Mouse (Mus musculus): ENCODE results near the gene Brip1. TPM values are rescaled to one million over a fixed set of nuclear protein-coding genes. Genes with fewer than 3 reads are reported as not detected.
A peak's percentile ranks its signal among the peaks of the same experiment; 100 is the strongest.
"Not testable (repeated sequence)": the region's sequence is repeated elsewhere in the genome, so short reads cannot be mapped to it uniquely, and the experiment has no call there.

The Brip1 gene
- polyA plus RNA-seq, 1 experiment from 2014 or later, result 10.7 TPM

- Histone ChIP-seq H3K9me3 (replicated peaks) (peaks cover 4% of the 10 kb centered on the region), H3K27me3 (no peaks in the 10 kb centered on the region), H3K27ac (no peak overlapping the region), H3K36me3 (peaks cover 40% of the 10 kb centered on the region), H3K4me1 (peaks cover 19% of the 10 kb centered on the region), H3K4me3 (replicated peaks) (peak overlapping the region; percentile 95), H3K4me2 (peak overlapping the region; percentile 70), H3K9ac (peak overlapping the region; percentile 70; the same call in 1 of the 2 replicates)
- 54% methylated on average over 4 of the region's 4 CpGs for WGBS
- ATAC-seq (replicated peaks; ENCODE audit: low FRiP score), result no peak
Measured at GRCm38 (mm10) chr11:86199733-86200132, 1.3 kb downstream of the Brip1 start.

- not testable (repeated sequence) for H3K4me2 ChIP-seq; H3K9me3 ChIP-seq (replicated peaks); H3K9ac ChIP-seq; H3K27me3 ChIP-seq; H3K4me3 ChIP-seq (replicated peaks); ATAC-seq (replicated peaks; ENCODE audit: low FRiP score); H3K27ac ChIP-seq; H3K4me1 ChIP-seq
- 91% methylated on average over 7 of the region's 7 CpGs for WGBS
- H3K36me3 ChIP-seq, result peaks cover 12% of the 10 kb centered on the region; the same call in 1 of the 2 replicates
Measured at GRCm38 (mm10) chr11:86185224-86185623, 15.8 kb downstream of the Brip1 start.

GRCm38 (mm10) chr11:86175833-86176232, 25.2 kb downstream of the Brip1 start:
- H3K36me3 ChIP-seq, result no peaks in the 10 kb centered on the region
- no peak overlapping the region for H3K4me2 ChIP-seq
- H3K4me1 ChIP-seq, result no peaks in the 10 kb centered on the region
- H3K9me3 ChIP-seq (replicated peaks), result no peaks in the 10 kb centered on the region
- H3K27me3 ChIP-seq, result no peaks in the 10 kb centered on the region
- no peak overlapping the region for H3K9ac ChIP-seq
- H3K4me3 ChIP-seq (replicated peaks), result no peak overlapping the region
- no peak for ATAC-seq (replicated peaks; ENCODE audit: low FRiP score)
- H3K27ac ChIP-seq, result no peak overlapping the region
- 68% methylated on average over 3 of the region's 3 CpGs for WGBS

- ATAC-seq (replicated peaks; ENCODE audit: low FRiP score), result no peak
Measured at GRCm38 (mm10) chr11:86174173-86174572, 26.8 kb downstream of the Brip1 start.

GRCm38 (mm10) chr11:86170743-86171142, 30.2 kb downstream of the Brip1 start:
- 84% methylated on average over 2 of the region's 2 CpGs for whole genome bisulfite sequencing
- ATAC-seq (replicated peaks; ENCODE audit: low FRiP score), result no peak
- Histone ChIP-seq H3K27me3 (no peaks in the 10 kb centered on the region), H3K36me3 (no peaks in the 10 kb centered on the region), H3K9ac (no peak overlapping the region), H3K4me2 (no peak overlapping the region), H3K4me1 (peaks cover 7% of the 10 kb centered on the region; the same call in 1 of the 2 replicates), H3K4me3 (replicated peaks) (no peak overlapping the region), H3K9me3 (replicated peaks) (no peaks in the 10 kb centered on the region), H3K27ac (no peak overlapping the region)

More at GRCm38 (mm10) chr11:86174173-86174572, 26.8 kb downstream of the Brip1 start:
- H3K36me3 ChIP-seq, result no peaks in the 10 kb centered on the region
- H3K4me1 ChIP-seq, result no peaks in the 10 kb centered on the region
- no peak overlapping the region for H3K9ac ChIP-seq
- 65% methylated on average over 2 of the region's 2 CpGs for WGBS
- H3K4me3 ChIP-seq (replicated peaks), result no peak overlapping the region
- no peak overlapping the region for H3K4me2 ChIP-seq
- no peak overlapping the region for H3K27ac ChIP-seq
- H3K27me3 ChIP-seq, result no peaks in the 10 kb centered on the region
- H3K9me3 ChIP-seq (replicated peaks), result no peaks in the 10 kb centered on the region

- Histone ChIP-seq H3K36me3 (no peaks in the 10 kb centered on the region), H3K4me2 (no peak overlapping the region), H3K27me3 (no peaks in the 10 kb centered on the region), H3K9me3 (replicated peaks) (no peaks in the 10 kb centered on the region), H3K9ac (no peak overlapping the region), H3K4me3 (replicated peaks) (no peak overlapping the region), H3K4me1 (no peaks in the 10 kb centered on the region), H3K27ac (no peak overlapping the region)
- no peak for ATAC-seq (replicated peaks; ENCODE audit: low FRiP score)
- WGBS, result 50% methylated on average over 2 of the region's 2 CpGs
Measured at GRCm38 (mm10) chr11:86160251-86160650, 40.7 kb downstream of the Brip1 start.

GRCm38 (mm10) chr11:86158950-86159349, 42.0 kb downstream of the Brip1 start:
- Histone ChIP-seq H3K9ac (no peak overlapping the region), H3K27me3 (no peaks in the 10 kb centered on the region), H3K4me2 (no peak overlapping the region), H3K4me3 (replicated peaks) (no peak overlapping the region), H3K4me1 (no peaks in the 10 kb centered on the region), H3K27ac (no peak overlapping the region), H3K36me3 (no peaks in the 10 kb centered on the region), H3K9me3 (replicated peaks) (no peaks in the 10 kb centered on the region)
- WGBS, result 61% methylated on average over 2 of the region's 2 CpGs
- ATAC-seq (replicated peaks; ENCODE audit: low FRiP score), result no peak

- Histone ChIP-seq H3K4me1 (no peaks in the 10 kb centered on the region), H3K27me3 (no peaks in the 10 kb centered on the region), H3K4me3 (replicated peaks) (no peak overlapping the region), H3K9me3 (replicated peaks) (no peaks in the 10 kb centered on the region), H3K27ac (no peak overlapping the region), H3K9ac (no peak overlapping the region), H3K36me3 (0 out of 2 replicates have a peak, but pooled peaks cover 6% of the 10 kb centered on the region), H3K4me2 (no peak overlapping the region)
- ATAC-seq (replicated peaks; ENCODE audit: low FRiP score), result no peak
- WGBS, result 85% methylated on average over 5 of the region's 5 CpGs
Measured at GRCm38 (mm10) chr11:86155638-86156037, 45.4 kb downstream of the Brip1 start.

GRCm38 (mm10) chr11:86131324-86131723, 69.7 kb downstream of the Brip1 start:
- ATAC-seq (replicated peaks; ENCODE audit: low FRiP score), result no peak
- H3K36me3 ChIP-seq, result no peaks in the 10 kb centered on the region
- H3K4me2 ChIP-seq, result no peak overlapping the region
- H3K4me1 ChIP-seq, result no peaks in the 10 kb centered on the region
- H3K9me3 ChIP-seq (replicated peaks), result no peaks in the 10 kb centered on the region
- H3K9ac ChIP-seq, result no peak overlapping the region
- no peaks in the 10 kb centered on the region for H3K27me3 ChIP-seq
- H3K4me3 ChIP-seq (replicated peaks), result no peak overlapping the region
- WGBS, result 85% methylated on average over 3 of the region's 3 CpGs
- H3K27ac ChIP-seq, result no peak overlapping the region

- no peaks in the 10 kb centered on the region for H3K27me3 ChIP-seq
- no peak overlapping the region for H3K27ac ChIP-seq
- no peaks in the 10 kb centered on the region for H3K36me3 ChIP-seq
- H3K4me1 ChIP-seq, result no peaks in the 10 kb centered on the region
- H3K9ac ChIP-seq, result no peak overlapping the region
- no peaks in the 10 kb centered on the region for H3K9me3 ChIP-seq (replicated peaks)
- no peak overlapping the region for H3K4me2 ChIP-seq
- 84% methylated on average over 7 of the region's 7 CpGs for WGBS
- H3K4me3 ChIP-seq (replicated peaks), result no peak overlapping the region
- no peak for ATAC-seq (replicated peaks; ENCODE audit: low FRiP score)
Measured at GRCm38 (mm10) chr11:86117078-86117869, 83.7 kb downstream of the Brip1 start.

GRCm38 (mm10) chr11:86115955-86116354, 85.0 kb downstream of the Brip1 start:
- Histone ChIP-seq H3K4me2 (no peak overlapping the region), H3K36me3 (no peaks in the 10 kb centered on the region), H3K27me3 (no peaks in the 10 kb centered on the region), H3K9me3 (replicated peaks) (no peaks in the 10 kb centered on the region), H3K4me1 (no peaks in the 10 kb centered on the region), H3K9ac (no peak overlapping the region), H3K4me3 (replicated peaks) (no peak overlapping the region), H3K27ac (no peak overlapping the region)
- WGBS, result 86% methylated on average over 1 of the region's 1 CpGs
- no peak for ATAC-seq (replicated peaks; ENCODE audit: low FRiP score)

- H3K27ac ChIP-seq, result no peak overlapping the region
- 84% methylated on average over 4 of the region's 4 CpGs for WGBS
- H3K9me3 ChIP-seq (replicated peaks), result no peaks in the 10 kb centered on the region
- H3K27me3 ChIP-seq, result no peaks in the 10 kb centered on the region
- no peak overlapping the region for H3K4me2 ChIP-seq
- no peak overlapping the region for H3K4me3 ChIP-seq (replicated peaks)
- no peak for ATAC-seq (replicated peaks; ENCODE audit: low FRiP score)
- H3K4me1 ChIP-seq, result no peaks in the 10 kb centered on the region
- no peak overlapping the region for H3K9ac ChIP-seq
- peaks cover 27% of the 10 kb centered on the region for H3K36me3 ChIP-seq
Measured at GRCm38 (mm10) chr11:86107276-86107675, 93.7 kb downstream of the Brip1 start.

- no peak overlapping the region for H3K27ac ChIP-seq
- H3K36me3 ChIP-seq, result peaks cover 27% of the 10 kb centered on the region
- H3K9me3 ChIP-seq (replicated peaks), result no peaks in the 10 kb centered on the region
- H3K4me2 ChIP-seq, result no peak overlapping the region
- no peak overlapping the region for H3K4me3 ChIP-seq (replicated peaks)
- H3K27me3 ChIP-seq, result no peaks in the 10 kb centered on the region
- ATAC-seq (replicated peaks; ENCODE audit: low FRiP score), result no peak
- no peaks in the 10 kb centered on the region for H3K4me1 ChIP-seq
- H3K9ac ChIP-seq, result no peak overlapping the region
Measured at GRCm38 (mm10) chr11:86106596-86106995, 94.4 kb downstream of the Brip1 start.
